Mouse (Mus musculus): ENCODE measurements around the gene Catsper2.

DNA sequence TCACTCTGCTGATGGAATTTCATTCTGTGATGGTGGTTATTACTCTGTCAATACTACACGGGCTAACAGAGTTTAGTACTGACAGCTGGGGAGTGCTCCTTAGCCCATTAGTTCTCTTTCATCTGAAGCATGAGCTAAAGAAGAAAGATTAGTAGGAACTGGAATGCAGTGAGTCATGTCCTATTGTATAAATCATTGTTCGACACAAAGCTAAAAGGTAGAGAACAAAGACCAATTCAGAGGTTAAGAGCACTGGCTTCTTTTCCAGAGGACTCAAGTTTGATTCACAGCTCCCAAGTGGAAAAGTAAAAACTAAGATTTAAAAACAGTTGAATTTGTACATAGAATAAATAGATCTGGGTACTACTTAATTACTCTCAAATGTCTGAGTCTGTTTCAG, 46.5 kb upstream of the Catsper2 start:
- TF ChIP-seq CTCF (IDR thresholded peaks at IDR 0.05; ENCODE audit: insufficient read depth, low read length) (no peak), POLR2A (IDR thresholded peaks at IDR 0.05; ENCODE audit: borderline replicate concordance, extremely low read depth, low read depth, low read length) (no peak)
